Mouse (Mus musculus): ENCODE measurements around the gene Fndc10.
"Not testable (repeated sequence)": the region's sequence is repeated elsewhere in the genome, so short reads cannot be mapped to it uniquely, and the experiment has no call there.

Gene Fndc10

DNA sequence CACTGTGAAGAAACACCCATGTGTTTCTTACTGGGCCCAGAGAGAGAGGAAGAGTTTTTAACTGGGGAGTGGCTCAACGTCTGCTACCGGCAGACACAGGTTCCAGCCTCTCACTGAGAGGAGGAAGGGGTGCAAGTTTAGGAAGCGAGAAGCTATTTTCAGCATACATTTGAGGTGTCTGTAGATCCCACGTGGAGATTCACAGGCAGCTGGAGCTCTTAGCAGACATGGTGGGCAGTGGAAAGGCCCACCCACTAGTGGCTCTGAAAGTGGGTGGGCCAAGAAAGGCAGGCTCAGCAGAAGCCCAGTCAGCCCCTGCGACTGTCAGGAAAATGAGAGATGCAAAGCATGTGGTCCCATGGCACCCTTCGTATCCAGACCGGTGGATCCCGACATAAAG lies 44.1 kb downstream of the Fndc10 start:
- peak; percentile 53 for DNase-seq

DNA sequence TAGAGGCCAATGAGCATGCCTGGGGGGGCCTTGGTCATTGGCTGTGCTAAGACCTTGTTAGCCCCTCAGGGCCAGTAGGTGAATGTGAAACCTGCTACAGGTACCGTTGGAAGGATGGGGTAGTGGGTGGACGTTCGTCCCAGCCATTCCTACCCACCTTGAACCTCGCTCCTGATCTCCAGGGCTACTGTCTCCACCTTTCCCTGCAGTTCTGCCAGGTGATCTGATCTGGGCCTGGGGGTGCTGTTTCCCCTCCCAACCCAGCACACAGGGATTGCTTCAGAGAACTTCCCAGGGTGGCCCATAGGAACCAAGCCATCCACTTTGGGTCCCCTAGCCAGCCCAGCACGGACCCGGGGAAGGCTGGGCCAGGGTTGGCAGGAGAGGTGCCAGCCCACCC lies 45.0 kb downstream of the Fndc10 start:
- DNase-seq: no peak

DNA sequence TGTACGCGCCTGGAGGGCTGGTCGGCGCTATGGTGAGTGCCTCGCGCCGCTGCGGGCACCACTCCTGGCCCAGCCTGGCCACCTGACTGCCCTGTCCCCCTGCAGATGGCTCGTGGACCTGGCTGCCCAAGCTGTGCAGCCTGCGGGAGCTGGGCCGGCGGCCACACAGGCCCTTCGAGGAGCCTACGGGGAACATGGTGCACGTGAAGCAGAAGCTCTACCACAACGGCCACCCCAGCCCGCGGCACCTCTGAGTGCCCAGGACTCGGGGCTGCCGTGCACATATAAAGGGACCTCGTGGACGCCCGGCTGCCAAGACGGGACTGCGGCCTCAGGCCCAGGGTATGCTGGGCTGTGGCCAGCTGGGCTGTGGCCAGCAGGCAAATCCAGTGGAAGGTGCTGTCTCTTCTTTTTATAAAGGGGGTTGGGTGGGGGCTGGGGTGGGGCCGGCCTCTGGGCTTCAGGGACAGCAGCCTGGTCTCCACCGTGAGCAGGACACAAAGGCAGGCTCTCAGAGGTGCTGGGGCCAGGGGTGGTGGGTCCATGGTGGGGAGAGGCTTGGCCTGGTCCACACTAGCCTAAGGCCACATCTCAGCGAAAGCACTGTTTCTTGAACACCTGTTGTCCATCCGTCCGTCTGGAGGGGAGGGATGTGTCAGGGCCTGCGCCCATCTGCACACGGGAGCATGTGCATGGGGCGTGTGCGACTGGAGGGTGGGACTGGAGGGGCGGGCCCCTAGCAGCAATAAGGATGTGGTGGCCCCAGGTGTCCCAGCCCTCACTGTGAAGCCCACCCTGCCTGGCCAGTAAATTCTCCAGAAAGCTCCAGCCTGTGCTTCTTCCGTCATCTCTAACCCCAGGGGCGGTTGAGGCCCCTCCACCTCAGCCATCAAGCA lies 45.8 kb downstream of the Fndc10 start:
- DNase-seq: no peak

DNA sequence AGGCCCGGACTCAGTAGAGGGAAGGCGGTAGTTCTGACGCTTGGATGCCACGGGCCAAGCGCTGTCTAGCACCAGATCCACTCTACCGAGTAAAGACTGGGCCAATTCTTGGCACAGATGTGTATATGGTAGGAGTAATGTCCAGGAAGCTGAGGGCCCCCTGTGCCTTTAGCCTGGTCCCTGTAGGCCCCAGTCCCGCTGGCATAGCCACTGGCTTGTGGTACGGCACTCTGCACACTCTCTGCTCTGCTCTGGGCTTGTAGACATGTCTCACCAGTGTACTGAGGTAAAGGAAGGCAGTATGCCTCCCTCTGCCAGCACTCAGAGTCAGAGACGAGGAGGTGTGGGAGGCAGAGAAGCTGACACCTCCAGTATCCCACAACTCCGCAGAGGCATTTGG lies 46.5 kb downstream of the Fndc10 start:
- DNase-seq: not testable (repeated sequence)

DNA sequence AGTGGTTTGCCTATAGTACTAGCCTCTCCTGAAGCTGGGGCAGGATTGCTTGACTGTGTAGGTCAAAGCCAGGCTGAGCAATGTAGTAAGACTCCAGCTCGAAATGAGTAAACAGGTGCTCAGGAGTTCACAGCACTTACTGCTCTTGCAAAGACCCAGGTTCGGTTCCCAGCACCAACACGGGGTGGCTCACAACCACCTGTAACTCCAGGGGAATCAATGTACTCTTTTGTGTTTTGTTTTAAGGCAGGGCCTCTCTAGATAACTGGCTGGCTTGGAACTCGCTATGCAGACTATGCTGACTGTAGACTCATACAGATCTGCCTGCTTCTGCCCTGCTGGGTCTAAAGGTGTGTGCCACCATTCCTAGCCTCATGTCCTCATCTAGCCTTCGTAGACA lies 48.5 kb downstream of the Fndc10 start:
- no peak for DNase-seq

DNA sequence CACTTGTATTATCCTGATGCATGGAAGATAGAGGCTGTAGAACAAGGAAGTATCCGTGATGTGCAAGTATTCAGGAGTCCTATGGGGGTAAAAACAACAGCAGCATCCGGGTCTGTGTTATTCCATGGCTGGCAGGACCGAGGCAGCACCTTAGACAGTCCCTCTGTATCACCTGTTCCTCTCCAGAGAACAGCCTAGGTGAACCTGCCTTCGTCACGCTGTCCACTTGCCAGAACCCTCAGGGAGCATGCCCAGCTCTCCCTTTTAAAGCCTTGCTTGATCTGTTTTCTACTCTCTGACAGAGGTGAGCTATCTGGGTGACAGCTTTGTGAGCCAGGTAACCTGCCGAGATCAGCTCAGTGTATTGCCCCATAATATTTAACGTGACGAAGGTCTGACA lies 50.3 kb downstream of the Fndc10 start:
- no peak for DNase-seq

DNA sequence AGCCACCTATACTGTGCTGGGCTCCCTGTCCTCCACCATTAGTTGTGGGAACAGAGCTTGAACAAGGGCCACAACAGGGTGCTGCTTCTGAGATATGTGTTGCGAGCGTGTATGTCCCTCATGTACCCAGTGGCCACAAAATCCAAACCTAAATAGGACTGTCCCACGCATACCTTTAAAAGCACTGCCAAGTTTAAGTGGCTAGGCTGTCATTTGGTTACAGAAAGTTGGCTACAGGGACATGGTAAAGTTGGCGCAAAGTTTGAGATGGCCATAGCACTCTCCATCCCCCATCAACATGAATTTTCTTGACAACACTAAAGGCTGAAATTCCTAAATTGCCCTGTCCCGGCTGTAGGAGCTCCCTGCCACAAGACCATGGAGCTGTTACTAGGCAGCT lies 51.0 kb downstream of the Fndc10 start:
- DNase-seq: no peak
